Mouse (Mus musculus): ENCODE measurements around the gene Ift80.

Gene Ift80

GRCm38 (mm10) chr3:68975533-68976490, 28.6 kb downstream of the Ift80 start:
- Histone ChIP-seq H3K27me3 (ENCODE audit: insufficient read depth, low read length) (no peaks in the 10 kb centered on the region), H3K4me3 (replicated peaks; ENCODE audit: low read length) (no peak overlapping the region), H3K36me3 (ENCODE audit: insufficient read depth, low read length) (peaks cover 14% of the 10 kb centered on the region; the same call in 1 of the 2 replicates), H3K4me1 (replicated peaks; ENCODE audit: low read depth, low read length) (peaks cover 22% of the 10 kb centered on the region), H3K9me3 (ENCODE audit: low read length) (no peaks in the 10 kb centered on the region)
- TF ChIP-seq NANOG (IDR thresholded peaks at IDR 0.05; ENCODE audit: borderline replicate concordance, low read length) (no peak), CTCF (conservative IDR thresholded peaks at IDR 0.05; ENCODE audit: low read length) (no peak), POU5F1 (IDR thresholded peaks at IDR 0.05; ENCODE audit: borderline replicate concordance, low read length) (no peak)

DNA sequence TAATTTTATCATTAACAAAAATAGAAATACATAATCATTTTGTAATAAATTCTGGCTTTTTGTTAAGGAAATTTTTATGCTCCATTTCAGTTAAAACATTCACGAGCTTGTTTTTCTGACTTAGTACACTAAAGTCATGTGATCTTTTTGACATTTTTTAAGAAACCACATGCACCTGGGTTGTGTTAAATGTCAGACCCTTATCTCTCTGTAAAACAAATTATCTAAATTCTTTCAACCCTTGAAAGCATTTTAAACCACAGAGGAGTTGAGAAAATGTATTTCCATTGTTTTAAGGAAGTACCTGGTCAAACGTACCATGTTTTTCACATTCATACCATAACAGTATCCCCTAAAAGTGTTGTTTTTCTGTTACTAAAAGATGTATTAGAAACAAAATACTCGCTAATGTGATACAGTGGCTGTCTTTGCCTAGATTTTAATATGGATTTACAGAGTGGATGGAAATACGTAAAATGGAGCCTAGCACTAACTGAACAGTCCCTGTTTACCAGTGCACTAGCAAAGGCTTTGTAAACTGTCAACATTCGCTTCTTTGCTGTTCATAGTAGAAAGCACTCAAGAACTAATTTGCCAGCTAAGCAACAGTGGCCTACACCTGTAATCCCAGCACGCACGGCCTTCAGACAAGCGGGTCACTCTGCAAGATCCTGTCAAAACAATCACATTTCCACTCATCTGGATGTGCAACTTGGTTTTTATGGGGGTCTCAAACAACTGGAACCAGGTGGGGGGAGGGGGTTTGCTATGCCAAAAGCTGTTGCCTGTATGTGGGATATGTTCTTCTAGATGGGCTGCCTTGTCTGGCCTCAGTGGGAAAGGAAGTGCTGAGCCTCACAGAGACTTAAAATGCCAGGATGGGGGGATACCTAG, 29.5 kb downstream of the Ift80 start:
- H3K9me3 ChIP-seq (ENCODE audit: low read length), result no peaks in the 10 kb centered on the region
- TF ChIP-seq CTCF (conservative IDR thresholded peaks at IDR 0.05; ENCODE audit: low read length), result no peak
- TF ChIP-seq POU5F1 (IDR thresholded peaks at IDR 0.05; ENCODE audit: borderline replicate concordance, low read length), result no peak
- no peak for TF ChIP-seq NANOG (IDR thresholded peaks at IDR 0.05; ENCODE audit: borderline replicate concordance, low read length)
- peaks cover 21% of the 10 kb centered on the region for H3K4me1 ChIP-seq (replicated peaks; ENCODE audit: low read depth, low read length)
- H3K36me3 ChIP-seq (ENCODE audit: insufficient read depth, low read length), result peaks cover 14% of the 10 kb centered on the region; the same call in 1 of the 2 replicates
- no peaks in the 10 kb centered on the region for H3K27me3 ChIP-seq (ENCODE audit: insufficient read depth, low read length)
- no peak overlapping the region for H3K4me3 ChIP-seq (replicated peaks; ENCODE audit: low read length)

GRCm38 (mm10) chr3:68973574-68973973, 30.8 kb downstream of the Ift80 start:
- TF ChIP-seq CTCF (conservative IDR thresholded peaks at IDR 0.05; ENCODE audit: low read length) (no peak), POU5F1 (IDR thresholded peaks at IDR 0.05; ENCODE audit: borderline replicate concordance, low read length) (no peak), NANOG (IDR thresholded peaks at IDR 0.05; ENCODE audit: borderline replicate concordance, low read length) (no peak)
- Histone ChIP-seq H3K9me3 (ENCODE audit: low read length) (no peaks in the 10 kb centered on the region), H3K36me3 (ENCODE audit: insufficient read depth, low read length) (peaks cover 14% of the 10 kb centered on the region; the same call in 1 of the 2 replicates)

DNA sequence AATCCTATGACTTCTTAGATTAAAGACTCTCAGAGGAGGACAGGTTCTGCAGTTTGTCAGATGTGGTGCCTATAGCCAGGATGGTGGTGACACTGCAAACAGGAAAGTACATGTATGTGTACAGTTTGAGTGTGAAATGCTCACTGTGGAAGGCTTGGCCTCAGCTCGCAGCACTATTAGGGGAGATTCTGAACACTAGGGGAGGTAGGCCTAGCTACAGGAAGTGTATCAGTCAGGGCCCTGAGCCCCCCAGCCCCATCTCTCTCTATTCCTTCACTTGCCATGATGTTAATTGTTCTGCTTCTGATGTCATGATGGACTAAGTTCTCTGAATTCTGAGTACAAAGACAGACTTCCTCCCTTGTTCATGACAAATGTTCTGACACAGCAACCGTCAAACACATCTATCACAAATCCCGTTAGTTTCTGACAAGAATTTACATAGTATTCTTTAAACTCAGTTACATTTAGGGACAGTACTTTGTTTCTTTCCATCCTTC, 35.2 kb downstream of the Ift80 start:
- no peak overlapping the region for H3K4me3 ChIP-seq (replicated peaks; ENCODE audit: low read length)
- TF ChIP-seq POU5F1 (IDR thresholded peaks at IDR 0.05; ENCODE audit: borderline replicate concordance, low read length) (no peak), NANOG (IDR thresholded peaks at IDR 0.05; ENCODE audit: borderline replicate concordance, low read length) (no peak), CTCF (conservative IDR thresholded peaks at IDR 0.05; ENCODE audit: low read length) (no peak)
- H3K4me1 ChIP-seq (replicated peaks; ENCODE audit: low read depth, low read length), result no peaks in the 10 kb centered on the region
- peaks cover 7% of the 10 kb centered on the region for H3K9me3 ChIP-seq (ENCODE audit: low read length)
- peaks cover 30% of the 10 kb centered on the region for H3K36me3 ChIP-seq (ENCODE audit: insufficient read depth, low read length)
- H3K27me3 ChIP-seq (ENCODE audit: insufficient read depth, low read length), result no peaks in the 10 kb centered on the region

More at GRCm38 (mm10) chr3:68973574-68973973, 30.8 kb downstream of the Ift80 start:
- no peak overlapping the region for H3K4me3 ChIP-seq (replicated peaks; ENCODE audit: low read length)
- no peaks in the 10 kb centered on the region for H3K27me3 ChIP-seq (ENCODE audit: insufficient read depth, low read length)
- H3K4me1 ChIP-seq (replicated peaks; ENCODE audit: low read depth, low read length), result peaks cover 13% of the 10 kb centered on the region

DNA sequence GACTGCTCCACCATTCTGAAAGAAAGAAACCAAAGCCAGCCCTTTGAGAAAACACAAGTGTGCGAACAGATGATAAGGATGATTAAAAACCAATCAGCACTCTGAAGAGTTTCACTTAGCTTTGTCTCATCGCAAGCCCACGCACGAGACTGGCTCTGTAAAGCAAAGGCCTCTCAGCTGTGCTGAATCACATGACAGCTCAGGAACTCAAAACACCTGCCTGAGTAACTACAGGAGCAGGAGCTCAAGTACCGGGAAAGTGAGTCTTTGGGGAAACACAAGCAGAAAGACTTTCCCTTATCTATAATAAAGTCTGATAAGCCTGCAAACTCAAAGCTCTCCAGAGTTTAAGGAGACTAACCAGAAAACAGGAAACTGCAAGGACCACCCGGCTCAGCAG, 37.0 kb downstream of the Ift80 start:
- no peak for TF ChIP-seq POU5F1 (IDR thresholded peaks at IDR 0.05; ENCODE audit: borderline replicate concordance, low read length)
- TF ChIP-seq NANOG (IDR thresholded peaks at IDR 0.05; ENCODE audit: borderline replicate concordance, low read length), result no peak
- no peak for TF ChIP-seq CTCF (conservative IDR thresholded peaks at IDR 0.05; ENCODE audit: low read length)
- no peaks in the 10 kb centered on the region for H3K27me3 ChIP-seq (ENCODE audit: insufficient read depth, low read length)
- H3K36me3 ChIP-seq (ENCODE audit: insufficient read depth, low read length), result peaks cover 34% of the 10 kb centered on the region
- no peak overlapping the region for H3K4me3 ChIP-seq (replicated peaks; ENCODE audit: low read length)
- no peaks in the 10 kb centered on the region for H3K4me1 ChIP-seq (replicated peaks; ENCODE audit: low read depth, low read length)
- peaks cover 7% of the 10 kb centered on the region for H3K9me3 ChIP-seq (ENCODE audit: low read length)

DNA sequence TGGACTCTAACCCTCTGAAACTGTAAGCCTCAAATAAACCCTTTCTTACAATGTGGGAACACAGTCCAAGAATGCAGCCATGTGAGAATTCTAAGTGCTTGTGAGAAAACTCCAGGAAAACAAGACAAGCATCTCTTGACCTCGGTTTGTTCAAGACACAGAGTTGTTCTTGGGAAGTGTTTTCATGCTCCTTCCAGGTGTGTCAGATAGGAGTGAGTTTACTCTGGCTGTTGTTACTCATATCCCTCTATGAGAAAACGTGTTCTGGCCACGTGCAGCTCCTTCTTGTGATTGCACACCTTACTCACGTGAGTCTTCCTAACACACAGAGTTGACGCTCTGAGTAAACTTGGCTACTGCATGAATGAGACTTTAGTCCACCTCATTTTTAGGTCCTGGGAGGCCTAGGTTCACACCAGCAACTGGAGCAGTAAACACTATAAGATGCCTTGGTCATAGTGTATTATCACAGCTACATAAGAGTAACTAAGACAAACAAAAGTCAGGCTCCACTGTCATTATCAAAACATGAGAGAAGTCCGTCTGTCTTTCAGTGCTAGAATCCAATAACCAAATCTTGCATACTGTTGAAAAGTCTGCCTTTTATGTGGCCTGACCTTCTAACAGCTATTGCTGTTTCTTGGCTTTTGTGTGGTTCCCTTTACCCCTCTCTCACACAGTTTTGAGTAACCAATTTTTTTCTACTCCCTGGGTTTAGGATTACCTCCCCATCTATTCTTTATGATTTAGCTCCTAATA, 37.7 kb downstream of the Ift80 start:
- H3K27me3 ChIP-seq (ENCODE audit: insufficient read depth, low read length), result no peaks in the 10 kb centered on the region
- peaks cover 7% of the 10 kb centered on the region for H3K9me3 ChIP-seq (ENCODE audit: low read length)
- H3K4me1 ChIP-seq (replicated peaks; ENCODE audit: low read depth, low read length), result no peaks in the 10 kb centered on the region
- H3K4me3 ChIP-seq (replicated peaks; ENCODE audit: low read length), result no peak overlapping the region
- no peak for TF ChIP-seq POU5F1 (IDR thresholded peaks at IDR 0.05; ENCODE audit: borderline replicate concordance, low read length)
- no peak for TF ChIP-seq NANOG (IDR thresholded peaks at IDR 0.05; ENCODE audit: borderline replicate concordance, low read length)
- no peak for TF ChIP-seq CTCF (conservative IDR thresholded peaks at IDR 0.05; ENCODE audit: low read length)
- H3K36me3 ChIP-seq (ENCODE audit: insufficient read depth, low read length), result peaks cover 38% of the 10 kb centered on the region

DNA sequence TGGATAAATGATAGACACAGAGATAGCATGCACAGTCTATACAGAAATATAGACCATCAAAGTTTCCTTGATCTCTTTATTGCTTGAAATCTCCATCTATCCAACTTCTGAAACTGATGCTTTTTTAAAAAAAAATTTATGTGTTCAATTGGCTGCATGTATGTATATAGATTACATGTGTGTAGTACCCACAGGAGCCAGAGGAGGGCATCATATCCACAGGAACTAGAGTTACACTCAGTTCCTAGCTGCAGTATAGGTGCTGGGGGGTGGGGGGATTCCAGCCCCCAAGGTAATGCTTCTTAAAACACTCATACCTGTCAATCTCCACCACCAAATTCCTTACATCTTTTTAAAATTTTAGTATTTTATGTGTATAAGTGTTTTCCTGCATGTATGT, 39.7 kb downstream of the Ift80 start:
- Histone ChIP-seq H3K4me3 (replicated peaks; ENCODE audit: low read length) (no peak overlapping the region), H3K27me3 (ENCODE audit: insufficient read depth, low read length) (no peaks in the 10 kb centered on the region), H3K4me1 (replicated peaks; ENCODE audit: low read depth, low read length) (no peaks in the 10 kb centered on the region), H3K36me3 (ENCODE audit: insufficient read depth, low read length) (peaks cover 47% of the 10 kb centered on the region), H3K9me3 (ENCODE audit: low read length) (peaks cover 7% of the 10 kb centered on the region)
- peak; percentile 63 for TF ChIP-seq CTCF (conservative IDR thresholded peaks at IDR 0.05; ENCODE audit: low read length)
- no peak for TF ChIP-seq NANOG (IDR thresholded peaks at IDR 0.05; ENCODE audit: borderline replicate concordance, low read length)
